Mouse (Mus musculus) MEL (cell line): ENCODE data around the gene Rgs4. TPM values are rescaled to one million over a fixed set of nuclear protein-coding genes. Genes with fewer than 3 reads are reported as not detected.

Experiments
- DNase-seq: peaks from one replicate; pipeline ENCODE4 v3.0.0; 2011; ENCODE audit warnings: low read depth, low spot score
- H3K27ac ChIP-seq: 2 replicates; pipeline ENCODE4 v1.5.1; 2012; ENCODE audit warnings: low read depth, mild to moderate bottlenecking, control low read depth, low read length, moderate library complexity; ENCODE audit not compliant: control insufficient read depth
- H3K27me3 ChIP-seq, 2 experiments: fragments of 150-350 bp in 1 of 2; sonication (generic) in 1 of 2; 2 replicates each; pipeline ENCODE4 v1.6.1; 2012; ENCODE audit warnings: low read length in 2 of 2, mild to moderate bottlenecking in 2 of 2, improper control_type of control experiment in 1 of 2, moderate library complexity in 1 of 2; ENCODE audit not compliant: insufficient read depth in 2 of 2, control insufficient read depth in 1 of 2
- H3K36me3 ChIP-seq, 2 experiments: 2 replicates each; pipeline ENCODE4 v1.6.1; 2012 to 2014; ENCODE audit warnings: low read length in 2 of 2, improper control_type of control experiment in 1 of 2, inconsistent platforms in 1 of 2, mild to moderate bottlenecking in 1 of 2; ENCODE audit not compliant: insufficient read depth in 2 of 2, control insufficient read depth in 1 of 2
- H3K4me1 ChIP-seq, 2 experiments: fragments of 150-350 bp in 1 of 2; sonication (generic) in 1 of 2; 2 replicates each; pipeline ENCODE4 v1.6.1; 2012; ENCODE audit warnings: low read length in 2 of 2, improper control_type of control experiment in 1 of 2, mild to moderate bottlenecking in 1 of 2; ENCODE audit not compliant: insufficient read depth in 2 of 2, control insufficient read depth in 1 of 2
- H3K4me3 ChIP-seq, 2 experiments: fragments of 150-350 bp in 1 of 2; sonication (generic) in 1 of 2; 2 replicates each; pipeline ENCODE4 v1.5.1; 2012; ENCODE audit warnings: low read depth in 2 of 2, low read length in 2 of 2, mild to moderate bottlenecking in 2 of 2, moderate library complexity in 2 of 2, control low read depth in 1 of 2, improper control_type of control experiment in 1 of 2; ENCODE audit not compliant: control insufficient read depth in 1 of 2, insufficient read depth in 1 of 2
- H3K79me2 ChIP-seq: 2 replicates; pipeline ENCODE4 v1.6.1; 2012; ENCODE audit warnings: mild to moderate bottlenecking, low read length, moderate library complexity; ENCODE audit not compliant: control insufficient read depth, poor library complexity, insufficient read depth
- H3K9ac ChIP-seq: 2 replicates; pipeline ENCODE4 v1.6.1; 2012; ENCODE audit warnings: low read depth, mild to moderate bottlenecking, control low read depth, low read length, moderate library complexity; ENCODE audit not compliant: control insufficient read depth, poor library complexity, severe bottlenecking
- H3K9me3 ChIP-seq: fragments of 150-350 bp; sonication (generic); replicated peaks from 2 replicates; pipeline ENCODE4 v1.6.1; 2012; ENCODE audit warnings: mild to moderate bottlenecking, low read length, improper control_type of control experiment, moderate library complexity; ENCODE audit not compliant: insufficient read depth
- CHD2 ChIP-seq: IDR thresholded peaks from 2 replicates; pipeline ENCODE4 v1.6.1; 2011; ENCODE audit warnings: low read length, improper control_type of control experiment
- ETS1 ChIP-seq: IDR thresholded peaks from 2 replicates; pipeline ENCODE4 v1.6.1; 2012; ENCODE audit warnings: low read depth, mild to moderate bottlenecking, inconsistent platforms, low read length, improper control_type of control experiment, moderate library complexity
- GABPA ChIP-seq: IDR thresholded peaks from 2 replicates; pipeline ENCODE4 v1.6.1; 2012; ENCODE audit warnings: low read depth, mild to moderate bottlenecking, inconsistent platforms, low read length, improper control_type of control experiment, moderate library complexity
- HCFC1 ChIP-seq: IDR thresholded peaks from 2 replicates; pipeline ENCODE4 v1.6.1; 2012; ENCODE audit warnings: low read depth, mild to moderate bottlenecking, inconsistent platforms, low read length, improper control_type of control experiment, moderate library complexity
- KAT2A ChIP-seq: conservative IDR thresholded peaks from 2 replicates; pipeline ENCODE4 v1.6.1; 2012; ENCODE audit warnings: low read depth, low read length, improper control_type of control experiment, inconsistent platforms
- MXI1 ChIP-seq: IDR thresholded peaks from 2 replicates; pipeline ENCODE4 v1.6.1; 2011; ENCODE audit warnings: mild to moderate bottlenecking, low read depth, low read length, improper control_type of control experiment
- POLR2AphosphoS2 ChIP-seq: IDR thresholded peaks from 2 replicates; pipeline ENCODE4 v1.6.1; 2011; ENCODE audit warnings: low read length, improper control_type of control experiment
- POLR2AphosphoS5 ChIP-seq: IDR thresholded peaks from 2 replicates; pipeline ENCODE4 v1.6.1; 2012; ENCODE audit warnings: low read depth, borderline replicate concordance, mild to moderate bottlenecking, inconsistent platforms, low read length, moderate library complexity, mixed read lengths
- RCOR1 ChIP-seq: IDR thresholded peaks from 2 replicates; pipeline ENCODE4 v1.6.1; 2012; ENCODE audit warnings: low read depth, mild to moderate bottlenecking, inconsistent platforms, low read length, improper control_type of control experiment
- SMC3 ChIP-seq: IDR thresholded peaks from 2 replicates; pipeline ENCODE4 v1.6.1; 2011; ENCODE audit warnings: low read depth, low read length, improper control_type of control experiment
- USF1 ChIP-seq: IDR thresholded peaks from 2 replicates; pipeline ENCODE4 v1.6.1; 2014; ENCODE audit warnings: low read depth, mild to moderate bottlenecking, inconsistent platforms, low read length, improper control_type of control experiment, moderate library complexity
- ZMIZ1 ChIP-seq: IDR thresholded peaks from 2 replicates; pipeline ENCODE4 v1.6.1; 2012; ENCODE audit warnings: low read depth, mild to moderate bottlenecking, inconsistent platforms, low read length, improper control_type of control experiment, moderate library complexity
- polyA plus RNA-seq, 2 experiments: library from polyadenylated mRNA; stranded (reverse) in 1 of 2; unstranded in 1 of 2; fragments of >175 nt in 1 of 2; fragments of >200 nt in 1 of 2; gene quantifications; 2 replicates each; pipeline versions ENCODE4 v1.2.1 to v1.2.4; 2012; ENCODE audit warnings: low replicate concordance in 2 of 2, low read depth in 1 of 2; ENCODE audit not compliant: insufficient read length in 2 of 2, insufficient read depth in 1 of 2, missing spikeins in 1 of 2
- total RNA-seq: library from RNA; depleted of rRNA; stranded (reverse); fragments of 300-350 nt; gene quantifications from 2 replicates; pipeline ENCODE4 v1.2.3, GENCODE M21; 2012

Rgs4 gene
- total and polyA plus RNA-seq, 3 experiments = not detected

DNA sequence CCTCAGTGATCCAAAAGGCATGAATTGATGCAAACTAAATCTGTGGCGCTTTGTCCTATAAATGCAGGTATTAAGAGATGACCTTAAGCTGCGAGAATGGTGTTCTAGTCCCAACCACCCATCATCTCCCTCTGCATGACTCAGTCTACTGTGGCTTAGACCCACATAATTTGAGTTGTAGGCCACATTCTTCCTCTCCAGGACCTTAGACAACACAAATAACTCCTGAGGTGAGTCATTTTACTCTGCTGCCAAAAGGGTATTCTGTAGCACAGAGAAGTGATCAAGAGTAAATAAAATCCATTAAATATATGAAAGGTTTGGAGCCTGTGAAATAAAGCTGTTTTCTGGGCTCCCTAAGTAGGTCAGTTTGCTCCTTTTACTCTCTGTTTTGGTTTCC, 48.3 kb downstream of the Rgs4 start:
- H3K4me3 ChIP-seq = no peak overlapping the region
- TF ChIP-seq SMC3 (no peak), CHD2 (no peak), HCFC1 (no peak), POLR2AphosphoS5 (no peak), RCOR1 (no peak), ETS1 (no peak), ZMIZ1 (no peak), KAT2A (no peak), USF1 (no peak)
- no peaks in the 10 kb centered on the region for H3K9me3 ChIP-seq
- no peaks in the 10 kb centered on the region for H3K79me2 ChIP-seq
- H3K27me3 ChIP-seq = no peaks in the 10 kb centered on the region
- no peak for DNase-seq
- H3K27ac ChIP-seq = no peak overlapping the region
- H3K4me1 ChIP-seq = no peaks in the 10 kb centered on the region
- no peak overlapping the region for H3K9ac ChIP-seq
- H3K36me3 ChIP-seq = no peaks in the 10 kb centered on the region

GRCm38 (mm10) chr1:169697236-169697635, 50.2 kb downstream of the Rgs4 start:
- Histone ChIP-seq H3K4me1 (no peaks in the 10 kb centered on the region), H3K9ac (no peak overlapping the region), H3K4me3 (no peak overlapping the region), H3K9me3 (no peaks in the 10 kb centered on the region), H3K36me3 (no peaks in the 10 kb centered on the region), H3K27ac (no peak overlapping the region), H3K79me2 (no peaks in the 10 kb centered on the region), H3K27me3 (no peaks in the 10 kb centered on the region)
- no peak for DNase-seq
- TF ChIP-seq HCFC1 = no peak

DNA sequence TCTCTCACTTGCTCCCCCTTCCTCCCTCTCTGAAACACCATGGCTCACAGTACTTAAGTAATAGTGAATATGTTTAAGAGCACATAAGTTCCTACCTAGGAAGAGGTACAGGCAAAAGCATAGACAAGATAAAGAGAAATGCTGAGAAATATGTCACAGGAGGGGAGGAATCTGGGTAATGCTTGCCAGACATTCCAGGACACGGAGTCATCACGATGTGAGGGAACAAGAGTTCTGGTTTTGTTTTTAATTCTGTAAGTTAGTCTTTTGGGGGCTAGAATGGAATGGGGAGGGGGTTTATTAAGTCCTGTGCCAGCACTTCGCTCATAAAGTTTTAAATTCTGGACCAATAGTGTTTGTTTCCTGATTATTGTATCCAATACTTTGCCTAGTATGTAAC, 52.1 kb downstream of the Rgs4 start:
- Histone ChIP-seq H3K36me3 (no peaks in the 10 kb centered on the region), H3K79me2 (no peaks in the 10 kb centered on the region), H3K4me1 (no peaks in the 10 kb centered on the region), H3K9me3 (no peaks in the 10 kb centered on the region), H3K27me3 (no peaks in the 10 kb centered on the region), H3K9ac (no peak overlapping the region), H3K27ac (no peak overlapping the region), H3K4me3 (no peak overlapping the region)
- DNase-seq = no peak
- TF ChIP-seq POLR2AphosphoS2 (no peak), MXI1 (no peak), GABPA (no peak), CHD2 (no peak), RCOR1 (no peak)
